Mouse (Mus musculus) layer of hippocampus, postnatal 14 days (tissue): ENCODE results near the gene Lsp1. TPM values are rescaled to one million over a fixed set of nuclear protein-coding genes. Genes with fewer than 3 reads are reported as not detected.
A peak's percentile ranks its signal among the peaks of the same experiment; 100 is the strongest.

Source experiments
- DNase-seq, 2 experiments: peaks; one replicate each; pipeline ENCODE4 v3.0.0; 2021 to 2022; ENCODE audit warnings: low spot score in 2 of 2, mixed read lengths in 1 of 2
- long read RNA-seq, 2 experiments: library from polyadenylated mRNA; stranded (forward); transcript quantifications; one replicate each; pipeline ENCODE4 v2.0.0; 2021
- total RNA-seq, 2 experiments: library from RNA; stranded (reverse); gene quantifications; 2 replicates each; pipeline ENCODE4 v1.2.3; 2021

Lsp1 gene
- total RNA-seq, result 1 to 10 TPM; 4.2 to 4.7 TPM
- long read RNA-seq, experiment 1, partial matches to known transcripts, result 0 of 1 reads
- long read RNA-seq, experiment 1, other reads (novel, unspliced or antisense), result 1 of 1 reads
- long read RNA-seq, experiment 2, partial matches to known transcripts, result 0 of 4 reads
- long read RNA-seq, experiment 2, other reads (novel, unspliced or antisense), result 2 of 4 reads

DNA sequence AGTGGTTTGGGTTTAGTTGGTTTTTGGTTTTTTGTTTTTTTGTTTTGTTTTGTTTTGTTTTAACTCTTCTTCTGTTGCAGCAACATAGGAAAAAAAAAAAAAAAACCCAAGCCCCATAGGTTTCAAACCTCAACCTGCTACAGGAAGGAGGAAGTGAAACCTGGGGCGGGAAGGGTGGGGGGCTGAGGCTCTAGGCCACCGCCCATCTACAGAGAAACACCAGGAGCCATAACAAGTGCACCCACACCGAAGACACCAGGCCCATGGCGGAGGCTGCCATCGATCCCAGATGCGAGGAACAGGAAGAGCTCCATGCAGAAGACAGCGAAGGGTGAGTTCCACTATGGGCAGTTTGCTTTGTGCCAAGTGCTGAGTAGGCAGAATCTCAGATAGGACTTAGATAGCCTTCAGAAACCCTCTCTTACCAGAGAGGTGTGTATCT, at the start of gene Lsp1:
Gene Lsp1 (plus strand): TSS at position 174 of the 442 bp plus-strand sequence.
- no peak for DNase-seq

DNA sequence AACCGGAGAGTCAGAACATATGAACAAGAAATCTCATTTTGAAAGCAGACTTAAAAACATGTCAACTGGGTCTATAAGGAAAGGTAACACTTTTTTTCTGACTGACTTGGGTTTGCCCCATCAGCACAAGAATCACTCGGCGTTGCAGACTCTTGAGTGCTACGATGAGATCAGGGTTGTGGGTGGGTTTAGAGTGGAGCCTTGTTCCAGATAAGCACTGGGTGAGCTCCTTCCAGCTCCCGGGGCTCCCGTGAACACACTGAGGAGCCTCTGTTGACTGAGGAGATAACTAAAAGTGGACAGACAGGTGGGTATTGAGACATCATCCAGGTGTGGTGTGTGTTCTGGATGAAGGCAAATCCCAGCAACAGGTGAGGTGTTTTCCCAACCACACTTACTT, 47.3 kb upstream of the Lsp1 start:
- no peak for DNase-seq

GRCm38 (mm10) chr7:142415314-142415713, 45.3 kb upstream of the Lsp1 start:
- DNase-seq, result no peak

- no peak for DNase-seq
These were observed 44.4 kb upstream of the Lsp1 start for GRCm38 (mm10) chr7:142416225-142416624.

DNA sequence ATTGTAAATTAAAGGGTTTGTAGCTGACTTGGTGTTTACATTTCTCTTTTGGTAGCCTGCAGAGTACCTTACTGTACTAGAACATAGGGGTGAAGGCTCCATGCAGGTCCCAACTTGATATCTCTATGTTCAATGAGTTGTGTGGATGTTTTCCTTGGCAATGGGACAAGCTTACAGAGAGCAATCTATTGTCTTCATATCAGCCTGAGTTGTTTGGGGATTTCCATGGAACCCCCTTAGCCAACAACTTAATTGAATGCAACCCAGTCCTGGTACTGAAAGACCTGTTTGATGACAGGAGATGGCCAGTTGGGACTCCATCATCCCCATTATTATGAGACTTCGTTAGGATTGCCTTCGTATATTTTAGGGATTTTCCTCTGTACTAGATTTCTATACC, 42.6 kb upstream of the Lsp1 start:
- no peak for DNase-seq

GRCm38 (mm10) chr7:142418679-142419078, 41.9 kb upstream of the Lsp1 start:
- no peak for DNase-seq

- DNase-seq, result no peak
These were observed 40.7 kb upstream of the Lsp1 start for GRCm38 (mm10) chr7:142419887-142420286.

- DNase-seq, result no peak
These were observed 38.8 kb upstream of the Lsp1 start for GRCm38 (mm10) chr7:142421826-142422225.

- no peak for DNase-seq
These were observed 34.9 kb upstream of the Lsp1 start for GRCm38 (mm10) chr7:142425641-142426213.

DNA sequence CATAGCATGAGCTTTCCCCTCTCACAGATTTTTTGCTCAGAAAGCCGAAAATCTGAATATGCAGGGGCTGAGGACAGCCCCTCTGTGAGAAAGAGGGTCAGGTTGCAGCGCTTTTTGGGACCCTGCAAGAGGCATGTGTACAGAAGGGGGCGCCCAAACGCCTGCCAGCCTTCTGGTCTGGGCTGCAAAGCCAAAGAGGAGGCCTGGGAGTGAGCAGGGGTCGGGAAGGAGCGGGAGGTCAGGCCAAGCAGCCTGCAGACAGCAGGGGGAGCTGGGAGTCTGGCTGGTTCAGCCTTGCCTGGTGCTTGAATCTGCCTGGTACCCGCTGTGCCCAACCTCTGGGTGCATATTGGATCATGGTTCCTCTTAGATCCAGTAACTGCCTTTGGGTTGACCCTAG, 32.4 kb upstream of the Lsp1 start:
- DNase-seq, result no peak

GRCm38 (mm10) chr7:142430160-142430678, 30.4 kb upstream of the Lsp1 start:
- peak; percentile 66 to 72 for DNase-seq

DNA sequence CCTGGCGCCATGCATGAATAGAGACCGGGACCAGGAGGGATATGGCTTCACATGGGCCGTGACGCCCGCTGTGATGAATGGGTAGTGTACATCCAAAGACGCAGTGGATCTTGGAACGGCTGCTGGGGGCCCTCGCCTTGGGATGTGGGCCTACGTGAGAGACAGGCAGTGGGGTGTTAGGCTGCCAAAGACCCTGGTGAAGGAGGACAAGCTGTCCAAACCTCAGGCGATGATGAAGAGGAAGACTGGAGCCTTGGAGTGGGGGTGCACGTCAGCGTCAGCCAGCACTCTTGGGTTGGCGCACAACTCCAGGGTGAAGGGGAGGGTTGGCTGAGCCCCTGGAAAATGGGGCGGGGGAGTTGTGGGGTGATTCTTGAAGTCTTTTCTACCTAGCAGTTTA, 29.5 kb upstream of the Lsp1 start:
- DNase-seq, result no peak

GRCm38 (mm10) chr7:142433623-142434022, 27.0 kb upstream of the Lsp1 start:
- DNase-seq, result no peak

DNA sequence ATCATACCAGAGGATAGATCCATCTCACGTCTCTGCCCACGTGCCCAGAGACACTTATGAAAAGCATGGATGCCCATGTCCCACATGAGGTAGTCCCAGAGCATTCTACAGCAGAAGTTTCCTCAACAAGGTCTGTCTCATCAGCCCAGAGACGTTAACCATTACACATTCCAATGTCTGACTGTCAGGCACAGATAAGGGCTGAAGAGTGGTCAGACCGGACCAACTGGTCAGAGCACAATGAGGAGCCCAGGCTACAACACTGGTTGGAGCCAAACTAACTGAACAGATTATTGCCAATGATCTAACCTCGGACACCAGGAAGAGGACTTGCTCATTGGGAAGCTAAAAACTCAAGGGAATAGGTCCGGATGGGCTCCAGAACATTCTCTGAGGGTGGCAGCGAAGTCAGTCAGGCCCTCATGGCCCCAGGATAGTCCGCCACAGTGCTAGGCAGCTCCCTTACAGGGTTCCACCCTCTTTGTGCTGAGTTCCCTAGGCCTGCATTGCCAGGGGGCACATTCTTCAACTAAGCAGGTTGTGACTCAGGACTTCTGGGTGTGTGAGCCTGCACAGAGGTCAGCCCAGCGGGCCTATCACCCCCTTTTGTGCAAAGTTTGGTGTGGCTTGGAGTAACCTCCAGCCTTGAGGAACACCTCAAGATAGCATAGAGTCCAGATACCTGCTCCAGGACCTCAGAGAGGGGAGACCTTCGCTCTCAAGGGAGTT, 26.3 kb upstream of the Lsp1 start, which contains the start of gene Syt8:
Gene Syt8 (plus strand): TSS at position 714 of the 729 bp plus-strand sequence.
- no peak for DNase-seq

DNA sequence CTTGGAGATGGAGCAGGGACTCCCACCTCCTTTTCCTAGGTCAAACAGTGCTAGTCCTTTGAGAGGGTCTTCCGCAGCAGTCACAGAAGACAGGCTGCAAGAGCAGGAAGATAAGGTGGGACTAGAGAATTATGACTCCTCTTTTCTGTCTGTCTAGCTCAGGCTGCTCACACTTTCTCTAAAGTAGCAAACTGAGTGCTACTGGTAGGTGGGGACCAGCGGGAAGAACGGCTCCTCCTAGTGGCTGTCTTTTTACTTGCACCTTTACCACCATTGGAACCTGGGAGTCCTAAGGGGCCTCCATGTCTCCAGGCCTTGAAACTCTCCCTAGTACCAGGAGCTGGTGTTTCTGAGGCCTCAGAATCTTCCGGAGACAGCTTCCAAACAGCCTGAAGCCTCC, 25.1 kb upstream of the Lsp1 start:
- peak; percentile 60 to 77 for DNase-seq

DNA sequence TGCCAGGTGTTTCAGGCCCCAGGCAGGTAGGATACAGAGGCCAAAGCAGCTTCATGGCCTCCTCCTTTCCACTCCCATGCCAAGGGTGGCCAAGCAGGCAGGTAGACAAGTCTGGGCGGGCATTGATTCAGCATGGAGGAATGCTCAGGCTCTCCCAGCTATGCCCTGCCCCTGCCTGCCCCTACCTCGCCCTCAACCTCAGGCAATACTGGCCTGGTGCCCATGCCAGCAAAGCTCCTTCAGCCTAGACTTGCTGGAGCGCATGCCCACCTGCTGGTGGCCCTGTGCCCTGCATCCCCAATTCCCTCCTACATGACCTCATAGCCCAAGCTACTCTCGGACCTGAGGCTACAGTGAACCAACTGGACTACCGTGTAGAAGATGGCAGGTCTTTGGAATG, 23.3 kb upstream of the Lsp1 start:
- no peak for DNase-seq

GRCm38 (mm10) chr7:142439966-142440365, 20.6 kb upstream of the Lsp1 start:
- no peak for DNase-seq

- DNase-seq, result peak; percentile 53 to 55
These were observed 19.9 kb upstream of the Lsp1 start for GRCm38 (mm10) chr7:142440657-142441114.

GRCm38 (mm10) chr7:142441585-142441984, 19.0 kb upstream of the Lsp1 start, which contains the start of gene Tnni2:
TSS of gene Tnni2 (plus strand) at chr7:142441808.
- DNase-seq, result no peak

DNA sequence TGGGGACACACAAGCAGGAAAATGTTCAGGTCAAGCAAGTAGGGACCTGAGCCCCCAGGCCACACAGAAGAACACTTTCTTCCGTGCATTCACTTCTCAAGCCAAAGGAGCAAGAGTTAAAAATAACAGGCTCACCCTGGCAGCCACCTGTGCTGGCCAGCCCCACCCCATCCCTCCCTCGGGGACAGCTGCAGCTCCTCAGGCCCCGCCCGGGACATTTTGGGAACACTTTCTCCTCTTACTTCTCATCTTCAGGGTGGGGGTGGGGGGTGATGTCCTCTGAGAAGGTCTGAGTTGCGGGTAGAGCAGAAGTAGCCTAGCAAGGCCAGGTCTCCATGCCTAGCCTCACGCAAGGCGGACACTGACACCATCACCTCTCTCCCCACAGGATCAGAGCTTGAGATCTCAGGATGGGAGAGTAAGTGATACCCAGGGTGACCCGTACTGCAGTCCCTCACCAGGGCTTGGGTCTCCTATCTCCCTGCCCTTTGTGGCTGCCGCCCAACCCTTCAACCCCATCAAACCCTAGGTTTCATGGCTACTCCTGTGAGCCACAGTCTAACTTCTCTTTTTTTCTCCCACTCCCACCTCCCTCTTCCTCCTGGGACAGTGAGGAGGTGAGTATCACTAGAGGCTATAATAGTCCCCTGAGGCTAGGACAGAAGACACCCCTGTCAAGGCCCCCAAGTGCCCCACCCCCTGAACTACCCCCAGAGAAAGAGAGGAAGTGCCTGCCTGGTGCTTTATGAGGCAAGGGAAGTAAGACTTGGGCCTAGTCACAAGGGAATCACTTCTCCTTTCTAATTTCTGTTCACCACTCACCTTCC, 18.3 kb upstream of the Lsp1 start:
- no peak for DNase-seq

GRCm38 (mm10) chr7:142442908-142443420, 17.6 kb upstream of the Lsp1 start:
- DNase-seq, result no peak
